8 mouse cellular contexts compared by ENCODE assay signal in genomic region chr1:182663671-182664070, GRCm38 (mm10).
DNase-seq lines count a peak whose midpoint lies in the region; ATAC-seq lines count a peak whose summit lies in the region.

No protein-coding gene starts in this region.

- ATAC-seq in midbrain, embryonic 16.5 days: no peak
- peak; percentile 65; the same call in 1 of the 2 replicates for ATAC-seq in forebrain, embryonic 14.5 days
- ATAC-seq in monocyte, adult 5-6 weeks (replicated peaks; ENCODE audit: insufficient number of reproducible peaks, low FRiP score, low TSS enrichment, poor library complexity, severe bottlenecking): no peak

- H3K27ac ChIP-seq in midbrain, embryonic 10.5 days (replicated peaks): peak overlapping the region; percentile 50
- H3K27ac ChIP-seq in midbrain, embryonic 16.5 days (ENCODE audit: low read length): no peak overlapping the region
- H3K27ac ChIP-seq in forebrain, embryonic 14.5 days (ENCODE audit: low read depth, low read length): no peak overlapping the region
- H3K27ac ChIP-seq in hindbrain, embryonic 10.5 days: peak overlapping the region; percentile 80

- no peak overlapping the region for H3K4me2 ChIP-seq in midbrain, embryonic 16.5 days (ENCODE audit: low read length)
- H3K4me2 ChIP-seq in forebrain, embryonic 14.5 days (ENCODE audit: low read length): no peak overlapping the region

- H3K4me3 ChIP-seq in midbrain, embryonic 10.5 days: no peak overlapping the region
- H3K4me3 ChIP-seq in midbrain, embryonic 16.5 days (ENCODE audit: low read depth, low read length): no peak overlapping the region
- H3K4me3 ChIP-seq in forebrain, embryonic 14.5 days (ENCODE audit: low read depth, low read length): no peak overlapping the region
- H3K4me3 ChIP-seq in hindbrain, embryonic 10.5 days: no peak overlapping the region

- no peaks in the 10 kb centered on the region for H3K36me3 ChIP-seq in midbrain, embryonic 10.5 days
- no peaks in the 10 kb centered on the region for H3K36me3 ChIP-seq in midbrain, embryonic 16.5 days (ENCODE audit: control insufficient read depth, insufficient read depth, low read length)
- no peaks in the 10 kb centered on the region for H3K36me3 ChIP-seq in forebrain, embryonic 14.5 days (ENCODE audit: control insufficient read depth, insufficient read depth, low read length)
- no peaks in the 10 kb centered on the region for H3K36me3 ChIP-seq in hindbrain, embryonic 10.5 days

- H3K9me3 ChIP-seq in midbrain, embryonic 10.5 days (replicated peaks): no peaks in the 10 kb centered on the region
- H3K9me3 ChIP-seq in midbrain, embryonic 16.5 days (replicated peaks; ENCODE audit: control insufficient read depth, low read length, poor library complexity, severe bottlenecking): no peaks in the 10 kb centered on the region
- no peaks in the 10 kb centered on the region for H3K9me3 ChIP-seq in forebrain, embryonic 14.5 days (replicated peaks; ENCODE audit: control insufficient read depth, low read length)
- H3K9me3 ChIP-seq in hindbrain, embryonic 10.5 days: no peaks in the 10 kb centered on the region

- H3K27me3 ChIP-seq in midbrain, embryonic 10.5 days (ENCODE audit: low read depth, poor library complexity, severe bottlenecking): peaks cover 13% of the 10 kb centered on the region; the same call in 1 of the 2 replicates
- no peaks in the 10 kb centered on the region for H3K27me3 ChIP-seq in midbrain, embryonic 16.5 days (ENCODE audit: control insufficient read depth, insufficient read depth, low read depth, low read length)
- no peaks in the 10 kb centered on the region for H3K27me3 ChIP-seq in forebrain, embryonic 14.5 days (replicated peaks; ENCODE audit: control insufficient read depth, insufficient read depth, low read length)
- H3K27me3 ChIP-seq in hindbrain, embryonic 10.5 days (ENCODE audit: insufficient read depth, poor library complexity, severe bottlenecking): no peaks in the 10 kb centered on the region

- WGBS in midbrain, embryonic 10.5 days: 50% methylated on average over 11 of the region's 11 CpGs
- WGBS in midbrain, embryonic 16.5 days: 25% methylated on average over 11 of the region's 11 CpGs
- 46% methylated on average over 11 of the region's 11 CpGs for WGBS in forebrain, embryonic 14.5 days
- 37% methylated on average over 11 of the region's 11 CpGs for WGBS in hindbrain, embryonic 10.5 days

- peak; percentile 48 for DNase-seq in midbrain, embryonic 10.5 days (ENCODE audit: low spot score)
- DNase-seq in forebrain, embryonic 14.5 days (ENCODE audit: low spot score): peak; percentile 67
- DNase-seq in hindbrain, embryonic 10.5 days (ENCODE audit: low spot score): peak; percentile 63
- peak; percentile 15 for DNase-seq in left cerebral cortex, adult 11 months (ENCODE audit: low spot score)
- DNase-seq in right cerebral cortex, postnatal 36 days (ENCODE audit: low spot score in 2 of 2): peak; percentile 15 to 54
- DNase-seq in urinary bladder, adult 18-20 months (ENCODE audit: low spot score in 2 of 2): no peak

- H3K4me1 ChIP-seq in midbrain, embryonic 10.5 days: peaks cover 47% of the 10 kb centered on the region
- peaks cover 3% of the 10 kb centered on the region; the same call in 1 of the 2 replicates for H3K4me1 ChIP-seq in midbrain, embryonic 16.5 days (ENCODE audit: control insufficient read depth, insufficient read depth, low read length)
- no peaks in the 10 kb centered on the region for H3K4me1 ChIP-seq in forebrain, embryonic 14.5 days (ENCODE audit: control insufficient read depth, insufficient read depth, low read length)
- H3K4me1 ChIP-seq in hindbrain, embryonic 10.5 days (replicated peaks): peaks cover 70% of the 10 kb centered on the region

- no peak overlapping the region for H3K9ac ChIP-seq in midbrain, embryonic 16.5 days (ENCODE audit: low read depth, low read length)
- no peak overlapping the region for H3K9ac ChIP-seq in forebrain, embryonic 14.5 days (ENCODE audit: low read length)

Comparison
In these comparisons a context has a peak if more than half of its experiments do, and no peak if none do; other contexts are left out.
1. H3K27ac ChIP-seq: peak in midbrain, embryonic 10.5 days (single experiment) and hindbrain, embryonic 10.5 days (single experiment); none in midbrain, embryonic 16.5 days (single experiment) and forebrain, embryonic 14.5 days (single experiment).
2. DNase-seq: peak in midbrain, embryonic 10.5 days (single experiment), forebrain, embryonic 14.5 days (single experiment), hindbrain, embryonic 10.5 days (single experiment), left cerebral cortex, adult 11 months (single experiment) and right cerebral cortex, postnatal 36 days (2 of 2); none in urinary bladder, adult 18-20 months (0 of 2).